Mouse (Mus musculus) lung, embryonic 15.5 days (tissue): ENCODE data around the gene Atp6v1g2. TPM values are rescaled to one million over a fixed set of nuclear protein-coding genes. Genes with fewer than 3 reads are reported as not detected.

Experiments used
- ATAC-seq: fragments of 200-750 bp; cut with Nextera tagmentation; 2 replicates; pipeline ENCODE4 v1.8.0; 2017; ENCODE audit warnings: moderate number of reproducible peaks, borderline replicate concordance; ENCODE audit not compliant: low FRiP score, low TSS enrichment; ENCODE audit errors: extremely low read depth
- H3K27ac ChIP-seq: fragments of 300-500 bp; sonication (generic); 2 replicates; pipeline ENCODE4 v1.5.1; 2015; ENCODE audit warnings: moderate library complexity, mild to moderate bottlenecking, inconsistent platforms
- H3K27me3 ChIP-seq: fragments of 300-500 bp; sonication (generic); 2 replicates; pipeline ENCODE4 v1.6.1; 2015; ENCODE audit warnings: inconsistent platforms
- H3K36me3 ChIP-seq: fragments of 300-500 bp; sonication (generic); 2 replicates; pipeline ENCODE4 v1.6.1; 2015; ENCODE audit warnings: inconsistent platforms
- H3K4me1 ChIP-seq: fragments of 300-500 bp; sonication (generic); 2 replicates; pipeline ENCODE4 v1.6.1; 2015; ENCODE audit warnings: inconsistent platforms
- H3K4me2 ChIP-seq: fragments of 300-500 bp; sonication (generic); 2 replicates; pipeline ENCODE4 v1.6.1; 2015; ENCODE audit warnings: inconsistent platforms, mild to moderate bottlenecking, moderate library complexity
- H3K4me3 ChIP-seq: fragments of 300-500 bp; sonication (generic); 2 replicates; pipeline ENCODE4 v1.5.1; 2015; ENCODE audit warnings: mild to moderate bottlenecking, inconsistent platforms
- H3K9ac ChIP-seq: fragments of 300-500 bp; sonication (generic); 2 replicates; pipeline ENCODE4 v1.6.1; 2015; ENCODE audit warnings: inconsistent platforms
- H3K9me3 ChIP-seq: fragments of 300-500 bp; sonication (generic); 2 replicates; pipeline ENCODE4 v1.6.1; 2016; ENCODE audit warnings: inconsistent platforms
- WGBS: fragments of 180-500 bp; shearing (Covaris S2); methylation state at CpG from one replicate; pipeline ENCODE4 v1.1.7; 2015; 5-methylcytosine and 5-hydroxymethylcytosine counted together
- polyA plus RNA-seq: library from polyadenylated mRNA; unstranded; fragments of >200 nt; fragmentation: Nextera tagmentation; extraction: Ambion mirVana; gene quantifications from 2 replicates; pipeline ENCODE4 v1.2.1, GENCODE M21; 2015

The Atp6v1g2 gene
- polyA plus RNA-seq, 1 experiment from 2014 or later = 4.3 TPM

DNA sequence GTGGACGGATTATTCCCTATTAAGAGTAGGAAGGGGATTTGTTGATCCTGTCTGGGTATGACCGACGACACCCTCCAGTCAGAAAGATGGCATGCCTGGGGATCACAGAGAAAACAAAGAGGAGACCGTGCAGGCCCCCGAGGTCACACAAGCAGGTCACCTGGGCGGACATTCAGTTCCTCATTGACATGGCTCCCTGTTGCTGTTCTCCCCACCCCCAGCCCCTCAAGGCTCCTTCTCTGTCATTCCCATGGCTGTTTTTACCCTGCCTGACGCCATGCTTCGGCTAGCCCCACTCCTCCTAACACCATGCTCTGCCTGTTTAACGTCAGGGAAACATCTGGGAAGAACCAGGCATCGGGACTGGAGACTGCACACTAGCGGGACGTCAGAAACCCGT is 28.2 kb downstream of the Atp6v1g2 start:
- Histone ChIP-seq H3K27me3 (peaks cover 30% of the 10 kb centered on the region; the same call in 1 of the 2 replicates), H3K4me2 (no peak overlapping the region), H3K9me3 (no peaks in the 10 kb centered on the region), H3K4me1 (0 out of 2 replicates have a peak, but pooled peaks cover 5% of the 10 kb centered on the region), H3K9ac (no peak overlapping the region), H3K4me3 (no peak overlapping the region), H3K27ac (no peak overlapping the region), H3K36me3 (no peaks in the 10 kb centered on the region)
- 56% methylated on average over 13 of the region's 13 CpGs for WGBS
- ATAC-seq = no peak

DNA sequence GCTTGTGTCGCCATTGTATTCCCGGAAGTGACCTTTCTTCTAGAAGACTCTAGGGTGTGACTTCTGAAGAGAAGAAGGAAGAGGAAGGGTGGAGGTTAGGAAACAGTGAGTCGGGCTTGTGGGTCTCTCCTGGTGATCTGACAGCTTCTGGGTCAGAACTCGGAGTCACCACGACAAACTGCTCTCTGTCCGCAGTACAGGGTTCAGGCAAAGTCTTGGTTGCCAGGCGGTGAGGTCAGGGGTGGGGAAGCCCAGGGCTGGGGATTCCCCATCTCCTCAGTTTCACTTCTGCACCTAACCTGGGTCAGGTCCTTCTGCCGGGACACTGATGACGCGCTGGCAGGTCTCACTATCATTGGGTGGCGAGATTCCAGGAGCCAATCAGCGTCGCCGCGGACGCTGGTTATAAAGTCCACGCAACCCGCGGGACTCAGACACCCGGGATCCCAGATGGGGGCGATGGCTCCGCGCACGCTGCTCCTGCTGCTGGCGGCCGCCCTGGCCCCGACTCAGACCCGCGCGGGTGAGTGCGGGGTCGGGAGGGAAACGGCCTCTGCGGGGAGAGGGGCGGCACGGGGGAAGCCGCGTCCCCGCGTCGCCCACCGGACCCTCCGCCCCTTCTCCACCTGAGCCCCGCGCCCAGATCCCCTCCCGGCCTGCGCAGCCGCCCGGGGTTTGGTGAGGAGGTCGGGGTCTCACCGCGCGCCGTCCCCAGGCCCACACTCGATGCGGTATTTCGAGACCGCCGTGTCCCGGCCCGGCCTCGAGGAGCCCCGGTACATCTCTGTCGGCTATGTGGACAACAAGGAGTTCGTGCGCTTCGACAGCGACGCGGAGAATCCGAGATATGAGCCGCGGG is 29.4 kb downstream of the Atp6v1g2 start, which contains the start of gene H2-D1:
H2-D1 (plus strand) TSS at position 67 of the 859 bp plus-strand sequence.
- Histone ChIP-seq H3K9ac (peak within 1 kb of the TSS; percentile 49), H3K27ac (no peak within 1 kb of the TSS), H3K4me1 (0 out of 2 replicates have a peak, but pooled peaks cover 5% of the 10 kb centered on the region), H3K9me3 (no peaks in the 10 kb centered on the region), H3K36me3 (no peaks in the 10 kb centered on the region), H3K27me3 (peaks cover 30% of the 10 kb centered on the region; the same call in 1 of the 2 replicates), H3K4me3 (peak within 1 kb of the TSS; percentile 67), H3K4me2 (peak within 1 kb of the TSS; percentile 98)
- WGBS = 1% methylated on average over 73 of the region's 73 CpGs
- peak; percentile 84 for ATAC-seq

DNA sequence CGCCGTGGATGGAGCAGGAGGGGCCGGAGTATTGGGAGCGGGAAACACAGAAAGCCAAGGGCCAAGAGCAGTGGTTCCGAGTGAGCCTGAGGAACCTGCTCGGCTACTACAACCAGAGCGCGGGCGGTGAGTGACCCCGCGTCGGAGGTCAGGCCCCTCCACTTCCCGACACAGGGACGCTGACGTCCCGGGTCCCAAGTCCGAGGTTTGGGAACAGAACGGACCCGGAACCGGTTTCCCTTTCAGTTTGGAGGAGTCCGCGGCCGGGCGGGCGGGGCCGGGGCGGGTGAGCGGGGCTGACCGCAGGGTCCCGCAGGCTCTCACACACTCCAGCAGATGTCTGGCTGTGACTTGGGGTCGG is 30.0 kb downstream of the Atp6v1g2 start:
- Histone ChIP-seq H3K9me3 (no peaks in the 10 kb centered on the region), H3K27ac (no peak overlapping the region), H3K36me3 (no peaks in the 10 kb centered on the region), H3K9ac (peak overlapping the region; percentile 49), H3K4me2 (peak overlapping the region; percentile 98), H3K27me3 (peaks cover 30% of the 10 kb centered on the region; the same call in 1 of the 2 replicates), H3K4me3 (peak overlapping the region; percentile 67), H3K4me1 (0 out of 2 replicates have a peak, but pooled peaks cover 5% of the 10 kb centered on the region)
- ATAC-seq = peak; percentile 56
- 2% methylated on average over 31 of the region's 31 CpGs for WGBS

DNA sequence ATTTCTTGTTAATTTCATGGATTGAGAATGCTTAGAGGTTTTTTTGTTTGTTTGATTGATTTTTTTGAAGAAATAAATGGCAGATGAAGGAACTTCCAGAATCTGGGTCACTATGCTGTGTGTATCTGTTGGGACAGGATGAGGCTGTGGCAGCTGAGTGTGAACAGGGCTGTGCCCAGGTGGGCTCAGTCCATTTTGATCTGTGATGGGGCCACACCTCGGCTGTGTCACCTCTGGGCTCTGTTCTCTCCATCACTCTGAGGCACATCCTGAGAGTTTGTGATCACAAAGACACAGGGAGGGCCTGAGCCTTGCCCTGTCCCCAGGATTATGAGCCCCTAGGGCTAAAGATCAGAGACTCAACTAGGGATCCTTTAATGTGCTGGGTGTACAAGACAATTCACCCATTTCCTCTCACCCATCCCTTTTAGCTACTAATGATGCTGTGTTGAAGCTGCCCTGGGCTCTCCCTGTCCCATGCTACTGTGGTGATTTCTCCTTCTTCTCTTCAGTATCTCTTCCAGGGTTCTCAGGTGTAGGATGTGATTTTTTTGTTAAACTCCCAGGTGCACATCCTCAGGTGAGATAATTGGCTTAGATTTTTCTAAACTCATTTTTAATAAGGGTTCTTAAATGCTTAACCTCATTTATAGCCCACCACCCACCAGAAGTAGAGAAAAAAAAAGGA is 34.1 kb downstream of the Atp6v1g2 start:
- 82% methylated on average over 1 of the region's 1 CpGs for WGBS
- 0 out of 2 replicates have a peak, but pooled peaks cover 2% of the 10 kb centered on the region for H3K4me1 ChIP-seq
- no peaks in the 10 kb centered on the region for H3K9me3 ChIP-seq
- peaks cover 21% of the 10 kb centered on the region; the same call in 1 of the 2 replicates for H3K27me3 ChIP-seq
- H3K4me3 ChIP-seq = no peak overlapping the region
- H3K4me2 ChIP-seq = no peak overlapping the region
- H3K36me3 ChIP-seq = no peaks in the 10 kb centered on the region
- H3K9ac ChIP-seq = no peak overlapping the region
- no peak overlapping the region for H3K27ac ChIP-seq
- no peak for ATAC-seq

DNA sequence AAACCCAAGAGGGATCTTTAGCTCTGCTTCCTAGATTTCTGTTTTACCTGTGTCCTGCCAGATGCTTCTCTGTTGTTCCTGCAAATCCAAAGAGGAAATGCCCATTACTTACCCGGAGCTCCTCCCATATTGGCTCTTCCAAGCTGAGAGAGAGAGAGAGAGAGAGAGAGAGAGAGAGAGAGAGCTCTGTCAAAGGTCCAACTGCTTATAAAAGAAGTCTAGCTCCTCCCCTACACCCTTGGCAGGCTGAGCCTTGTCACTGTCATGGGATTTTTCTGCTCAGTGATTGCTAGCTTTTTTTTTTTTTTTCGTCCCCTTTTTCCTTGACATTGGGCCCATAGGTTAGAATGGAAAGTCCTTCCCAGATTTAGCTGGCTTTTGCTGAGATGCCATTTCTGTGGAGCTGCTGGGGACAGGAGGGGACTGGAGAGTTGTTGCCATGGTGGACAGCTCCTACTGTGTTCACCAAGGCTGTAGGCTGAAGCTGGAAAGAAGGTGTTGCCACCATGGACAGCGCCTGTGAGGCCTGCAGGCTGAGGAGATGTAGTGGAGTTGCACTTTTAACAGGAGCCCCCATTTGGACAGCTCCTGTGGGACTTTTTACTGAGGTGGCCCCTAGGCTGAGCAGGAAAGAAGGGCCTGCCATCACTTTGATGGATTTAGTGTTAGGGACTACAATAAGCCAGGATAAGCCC is 36.3 kb downstream of the Atp6v1g2 start:
- ATAC-seq = no peak
- WGBS = 29% methylated on average over 3 of the region's 3 CpGs
- H3K36me3 ChIP-seq = no peaks in the 10 kb centered on the region

DNA sequence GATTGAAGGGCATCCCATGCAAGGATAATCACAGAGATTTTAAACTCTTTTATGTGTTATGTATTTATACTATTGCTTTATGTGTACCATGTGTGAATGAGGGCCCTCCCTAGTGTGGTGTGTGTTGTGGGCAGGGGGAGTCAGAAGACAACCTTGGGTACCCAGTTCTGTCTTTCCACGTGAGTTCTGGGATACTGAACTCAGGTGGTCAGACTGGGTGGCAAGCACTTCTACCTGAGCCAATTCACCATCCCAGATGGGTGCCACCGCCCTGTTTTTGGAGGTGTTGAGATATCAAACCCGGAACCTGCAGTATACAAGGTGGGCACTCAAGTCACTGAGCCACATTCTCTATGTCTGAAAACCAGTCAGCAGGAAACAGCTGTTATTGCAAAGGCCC is 38.8 kb downstream of the Atp6v1g2 start:
- Histone ChIP-seq H3K36me3 (no peaks in the 10 kb centered on the region), H3K4me2 (no peak overlapping the region), H3K4me1 (no peaks in the 10 kb centered on the region), H3K27me3 (peaks cover 20% of the 10 kb centered on the region), H3K9ac (no peak overlapping the region), H3K4me3 (no peak overlapping the region), H3K27ac (no peak overlapping the region), H3K9me3 (no peaks in the 10 kb centered on the region)
- WGBS = 64% methylated on average over 3 of the region's 3 CpGs
- no peak for ATAC-seq

More for the DNA sequence above, 36.3 kb downstream of the Atp6v1g2 start:
- H3K4me3 ChIP-seq = no peak overlapping the region
- no peaks in the 10 kb centered on the region for H3K4me1 ChIP-seq
- 0 out of 2 replicates have a peak, but pooled peaks cover 3% of the 10 kb centered on the region for H3K27me3 ChIP-seq
- no peak overlapping the region for H3K27ac ChIP-seq
- H3K9ac ChIP-seq = no peak overlapping the region
- no peak overlapping the region for H3K4me2 ChIP-seq
- no peaks in the 10 kb centered on the region for H3K9me3 ChIP-seq

DNA sequence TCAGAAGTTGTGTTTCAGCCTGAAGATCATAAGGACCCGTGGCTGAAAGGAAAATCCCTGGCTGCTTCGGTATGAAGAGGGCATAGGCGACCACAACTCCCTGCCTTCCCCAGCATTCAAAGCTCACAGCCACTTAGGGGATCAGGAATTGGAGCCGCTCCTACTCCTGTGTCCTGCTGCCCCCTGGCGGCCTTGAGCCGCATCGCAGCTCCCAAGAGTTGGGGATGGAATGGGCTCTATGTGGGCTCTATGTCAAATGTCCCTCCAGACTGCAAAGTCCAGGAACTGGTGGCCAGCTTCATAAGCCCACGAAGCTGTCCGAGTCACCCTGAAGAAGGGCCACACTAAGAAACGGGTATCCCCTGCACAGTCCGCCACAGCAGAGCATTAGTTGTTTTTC is 41.3 kb downstream of the Atp6v1g2 start:
- Histone ChIP-seq H3K36me3 (no peaks in the 10 kb centered on the region), H3K4me3 (no peak overlapping the region), H3K27ac (no peak overlapping the region), H3K4me2 (no peak overlapping the region), H3K4me1 (no peaks in the 10 kb centered on the region), H3K9ac (no peak overlapping the region), H3K9me3 (no peaks in the 10 kb centered on the region), H3K27me3 (peaks cover 24% of the 10 kb centered on the region)
- 4% methylated on average over 11 of the region's 11 CpGs for WGBS
- peak; percentile 35; the same call in 1 of the 2 replicates for ATAC-seq

DNA sequence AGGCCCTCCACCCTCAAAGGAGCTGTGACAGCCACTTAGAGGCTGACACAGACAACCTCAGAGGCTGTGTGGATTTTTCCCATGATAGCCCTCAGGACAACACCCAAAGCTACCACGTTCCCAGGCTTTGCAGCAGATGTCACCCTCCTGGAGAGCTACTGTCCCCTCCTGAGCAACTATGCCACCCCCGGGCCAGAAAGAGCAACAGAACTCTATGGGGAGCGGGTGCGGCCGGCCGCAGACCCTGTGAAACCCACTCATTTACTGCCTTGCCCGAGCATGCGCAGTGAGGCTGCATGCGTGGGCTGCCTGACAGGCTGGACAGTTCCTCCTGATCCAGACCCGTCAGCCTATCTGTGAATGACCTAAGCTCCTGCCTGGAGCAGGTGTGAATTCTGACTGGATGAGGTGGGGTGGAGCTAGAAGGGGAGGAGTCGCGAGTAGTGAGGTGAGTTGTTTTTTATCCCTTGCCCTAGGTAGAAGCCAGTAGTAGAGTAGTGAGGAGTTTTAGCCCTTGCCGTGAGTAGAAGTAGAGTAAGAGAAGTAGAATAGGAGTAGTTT is 42.9 kb downstream of the Atp6v1g2 start:
- Histone ChIP-seq H3K36me3 (no peaks in the 10 kb centered on the region), H3K27me3 (peaks cover 24% of the 10 kb centered on the region), H3K4me2 (no peak overlapping the region), H3K4me1 (no peaks in the 10 kb centered on the region), H3K9ac (no peak overlapping the region), H3K27ac (no peak overlapping the region), H3K9me3 (no peaks in the 10 kb centered on the region), H3K4me3 (no peak overlapping the region)
- 10% methylated on average over 13 of the region's 13 CpGs for WGBS
- no peak for ATAC-seq

DNA sequence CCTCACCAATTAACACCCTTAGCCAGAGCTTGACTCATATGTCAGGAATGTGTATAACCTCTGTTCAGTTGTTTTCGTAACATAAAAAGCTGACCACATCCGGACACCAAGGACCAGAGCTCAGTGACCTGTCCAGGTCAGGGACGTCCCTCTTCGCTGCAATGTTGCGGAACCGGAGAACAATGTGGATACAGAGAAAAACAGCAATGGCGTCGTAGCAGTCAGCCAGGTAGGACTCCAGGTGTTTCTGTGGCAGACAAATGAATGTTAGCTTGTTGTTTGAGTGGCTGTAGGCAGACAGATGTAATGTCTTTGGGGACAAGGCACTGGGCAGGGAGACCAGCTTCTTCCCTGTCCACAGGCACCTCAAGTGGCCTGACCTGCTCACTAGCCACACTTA is 44.6 kb downstream of the Atp6v1g2 start:
- H3K4me2 ChIP-seq = no peak overlapping the region

DNA sequence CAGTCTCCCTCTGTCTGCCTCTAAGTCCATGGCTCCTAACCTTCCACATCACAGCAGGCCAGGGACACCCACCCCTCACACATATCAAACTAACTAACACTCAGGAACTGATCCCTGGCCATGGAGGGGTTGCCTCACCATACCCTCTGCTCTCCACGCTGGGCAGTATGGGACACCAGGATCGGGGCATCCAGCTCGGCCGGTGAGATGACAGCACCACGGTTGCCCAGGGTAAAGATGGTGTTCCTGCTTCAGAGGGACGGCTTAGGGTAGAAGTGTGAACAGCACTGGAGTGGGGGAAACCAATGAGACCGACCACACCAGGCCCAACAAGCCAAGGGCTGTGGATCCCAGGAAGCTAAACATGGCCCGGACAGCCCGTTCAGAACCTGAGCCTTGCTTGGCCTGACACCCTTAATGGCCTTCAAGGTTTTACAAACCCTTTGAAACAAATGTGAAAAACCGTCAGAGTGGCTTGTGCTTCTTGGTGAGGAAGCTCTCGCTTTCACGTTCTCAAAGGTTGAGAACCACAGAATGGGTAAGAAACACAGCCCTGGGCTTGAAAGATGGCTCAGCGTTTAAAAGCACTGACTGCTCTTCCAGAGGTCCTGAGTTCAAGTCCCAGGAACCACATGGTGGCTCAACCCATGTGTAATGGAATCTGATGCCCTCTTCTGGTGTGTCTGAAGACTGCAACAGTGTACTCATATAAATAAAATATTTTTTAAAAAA is 45.7 kb downstream of the Atp6v1g2 start:
- 81% methylated on average over 13 of the region's 13 CpGs for WGBS

More for the DNA sequence above, 44.6 kb downstream of the Atp6v1g2 start:
- H3K4me3 ChIP-seq = no peak overlapping the region
- WGBS = 82% methylated on average over 8 of the region's 8 CpGs
- no peak for ATAC-seq
- no peaks in the 10 kb centered on the region for H3K36me3 ChIP-seq
- H3K27me3 ChIP-seq = peaks cover 24% of the 10 kb centered on the region
- no peaks in the 10 kb centered on the region for H3K9me3 ChIP-seq
- H3K27ac ChIP-seq = no peak overlapping the region
- H3K4me1 ChIP-seq = no peaks in the 10 kb centered on the region
- H3K9ac ChIP-seq = no peak overlapping the region

DNA sequence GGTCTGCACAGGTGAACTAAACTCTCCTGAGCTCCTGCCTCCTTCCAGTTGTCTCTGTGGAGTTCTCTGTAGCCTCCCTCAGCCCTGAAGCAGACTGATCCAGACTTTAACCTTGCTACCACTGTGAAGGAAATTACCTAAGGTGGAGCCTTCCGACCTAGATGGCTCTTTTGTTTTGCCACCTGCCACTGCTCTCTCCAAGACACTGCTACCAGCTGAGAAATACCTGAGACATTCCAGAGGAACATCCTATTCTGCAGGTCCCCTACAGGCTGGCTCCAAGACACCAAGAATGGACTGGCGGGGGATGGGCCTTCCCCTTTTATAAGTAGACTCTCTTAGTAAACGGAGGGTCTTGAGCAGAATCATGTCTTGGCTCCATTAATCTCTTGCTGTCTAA is 46.8 kb downstream of the Atp6v1g2 start:
- Histone ChIP-seq H3K27ac (no peak overlapping the region), H3K36me3 (no peaks in the 10 kb centered on the region), H3K4me1 (no peaks in the 10 kb centered on the region), H3K4me3 (no peak overlapping the region), H3K4me2 (no peak overlapping the region), H3K9me3 (no peaks in the 10 kb centered on the region), H3K27me3 (peaks cover 23% of the 10 kb centered on the region), H3K9ac (no peak overlapping the region)
- WGBS = 61% methylated on average over 3 of the region's 3 CpGs
- no peak for ATAC-seq

More for the DNA sequence above, 45.7 kb downstream of the Atp6v1g2 start:
- no peak overlapping the region for H3K4me2 ChIP-seq
- ATAC-seq = no peak
- H3K36me3 ChIP-seq = no peaks in the 10 kb centered on the region
- no peak overlapping the region for H3K4me3 ChIP-seq
- H3K4me1 ChIP-seq = no peaks in the 10 kb centered on the region
- no peak overlapping the region for H3K9ac ChIP-seq
- no peak overlapping the region for H3K27ac ChIP-seq
- no peaks in the 10 kb centered on the region for H3K9me3 ChIP-seq
- H3K27me3 ChIP-seq = peaks cover 24% of the 10 kb centered on the region
